Mouse (Mus musculus): Measurements from ENCODE around the gene Gm16381. TPM values are rescaled to one million over a fixed set of nuclear protein-coding genes. Genes with fewer than 3 reads are reported as not detected.
"Not testable (repeated sequence)": the region's sequence is repeated elsewhere in the genome, so short reads cannot be mapped to it uniquely, and the experiment has no call there.

Gm16381 gene
- polyA plus RNA-seq (2015; fragmentation: Nextera tagmentation; extraction: Ambion mirVana), result not detected in 2 replicates

DNA sequence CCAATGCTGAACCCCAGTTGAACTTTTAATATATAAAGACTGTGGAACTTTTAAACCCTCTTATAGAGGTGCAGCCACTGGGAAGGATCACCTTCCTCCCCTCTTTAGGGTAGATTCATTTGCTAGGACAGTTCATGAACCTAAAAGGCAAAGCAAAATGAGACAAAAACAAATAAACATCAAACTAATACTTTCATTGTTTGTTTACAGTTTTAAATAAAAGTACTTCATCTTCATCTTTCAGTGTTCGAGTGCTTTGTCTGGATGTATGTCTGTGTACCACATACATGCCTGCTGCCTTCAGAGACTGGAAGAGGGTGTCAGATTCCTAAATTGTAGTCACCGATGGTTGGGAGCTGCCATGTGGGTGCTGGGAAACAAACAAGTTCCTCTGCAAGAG, at the start of gene Gm16381:
TSS of gene Gm16381 (minus strand) at position 101 of the 400 bp plus-strand sequence.
- 69% methylated on average over 1 of the region's 2 CpGs for WGBS
- not testable (repeated sequence) for H3K4me3 ChIP-seq (replicated peaks); H3K4me1 ChIP-seq; H3K9ac ChIP-seq; H3K9me3 ChIP-seq; H3K27ac ChIP-seq; ATAC-seq (ENCODE audit: insufficient read depth, low FRiP score, low read depth); H3K36me3 ChIP-seq; H3K27me3 ChIP-seq (replicated peaks); H3K4me2 ChIP-seq

- H3K36me3 ChIP-seq; H3K4me1 ChIP-seq; H3K4me2 ChIP-seq; H3K4me3 ChIP-seq (replicated peaks); H3K9me3 ChIP-seq; H3K27me3 ChIP-seq (replicated peaks); H3K27ac ChIP-seq; H3K9ac ChIP-seq; ATAC-seq (ENCODE audit: insufficient read depth, low FRiP score, low read depth): not testable (repeated sequence)
- WGBS, result 45% methylated on average over 2 of the region's 4 CpGs
These were observed 8.7 kb upstream of the Gm16381 start for GRCm38 (mm10) chr12:87652916-87653703.

GRCm38 (mm10) chr12:87618569-87618968, 25.9 kb downstream of the Gm16381 start, which contains the start of gene Gm4027:
Gene Gm4027, plus strand, starts transcription at chr12:87618869.
- H3K4me3 ChIP-seq (replicated peaks); H3K4me1 ChIP-seq; H3K36me3 ChIP-seq; H3K9me3 ChIP-seq; H3K4me2 ChIP-seq; ATAC-seq (ENCODE audit: insufficient read depth, low FRiP score, low read depth); H3K9ac ChIP-seq; H3K27ac ChIP-seq; H3K27me3 ChIP-seq (replicated peaks): not testable (repeated sequence)
- 86% methylated on average over 7 of the region's 7 CpGs for WGBS

DNA sequence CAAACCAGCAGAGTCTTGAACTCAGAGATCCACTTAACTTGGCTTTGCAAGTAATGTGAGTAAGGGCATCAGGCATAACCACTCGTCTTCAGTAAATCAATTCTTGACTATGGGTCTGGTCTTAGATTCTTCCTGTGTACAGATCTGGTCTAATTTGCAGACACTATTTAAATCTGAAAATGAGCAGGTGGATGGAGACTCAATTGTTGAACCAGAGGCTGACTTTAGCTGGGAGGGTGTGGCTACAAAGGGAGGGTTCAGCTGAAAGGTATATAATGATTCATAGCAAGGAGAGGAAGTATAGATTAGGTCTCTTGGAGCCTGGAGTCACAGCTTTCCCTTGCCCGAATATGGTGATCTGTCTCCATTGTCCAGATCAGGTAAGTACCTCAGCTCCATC, 42.0 kb downstream of the Gm16381 start, which contains the start of gene Oog1:
TSS of gene Oog1 (plus strand) at position 301 of the 400 bp plus-strand sequence.
- not testable (repeated sequence) for H3K9me3 ChIP-seq; H3K36me3 ChIP-seq; H3K9ac ChIP-seq; H3K27ac ChIP-seq; H3K4me2 ChIP-seq; H3K4me1 ChIP-seq; ATAC-seq (ENCODE audit: insufficient read depth, low FRiP score, low read depth); H3K27me3 ChIP-seq (replicated peaks); H3K4me3 ChIP-seq (replicated peaks)
- WGBS, result 66% methylated on average over 1 of the region's 2 CpGs

GRCm38 (mm10) chr12:87601388-87601787, 43.0 kb downstream of the Gm16381 start:
- H3K9me3 ChIP-seq; H3K4me2 ChIP-seq; H3K36me3 ChIP-seq; H3K27me3 ChIP-seq (replicated peaks); H3K9ac ChIP-seq; H3K4me1 ChIP-seq; H3K27ac ChIP-seq; ATAC-seq (ENCODE audit: insufficient read depth, low FRiP score, low read depth); H3K4me3 ChIP-seq (replicated peaks): not testable (repeated sequence)
- 4% methylated on average over 2 of the region's 2 CpGs for WGBS

Other genes starting within 250 kb of the Gm16381 start
- 287 and 303 TPM in 2 replicates for gene Slirp, start 200.7 kb downstream of the Gm16381 start, polyA plus RNA-seq (2015; fragmentation: Nextera tagmentation; extraction: Ambion mirVana)
- 57.8 and 58.2 TPM in 2 replicates for gene Alkbh1, start 200.6 kb downstream of the Gm16381 start, polyA plus RNA-seq (2015; fragmentation: Nextera tagmentation; extraction: Ambion mirVana)
- 112 and 113 TPM in 2 replicates for gene Snw1, start 172.3 kb downstream of the Gm16381 start, polyA plus RNA-seq (2015; fragmentation: Nextera tagmentation; extraction: Ambion mirVana)
- not detected in 2 replicates for gene Gm5788, start 149.9 kb downstream of the Gm16381 start, polyA plus RNA-seq (2015; fragmentation: Nextera tagmentation; extraction: Ambion mirVana)
- gene Gm8300, start 130.3 kb downstream of the Gm16381 start, polyA plus RNA-seq (2015; fragmentation: Nextera tagmentation; extraction: Ambion mirVana), result not detected in 2 replicates
- gene Oog1, start 41.9 kb downstream of the Gm16381 start, polyA plus RNA-seq (2015; fragmentation: Nextera tagmentation; extraction: Ambion mirVana), result not detected in 2 replicates
- gene Gm4027, start 25.8 kb downstream of the Gm16381 start, polyA plus RNA-seq (2015; fragmentation: Nextera tagmentation; extraction: Ambion mirVana), result not detected in 2 replicates
- not detected in 2 replicates for gene Gm21319, start 131.1 kb upstream of the Gm16381 start, polyA plus RNA-seq (2015; fragmentation: Nextera tagmentation; extraction: Ambion mirVana)
- not detected in 2 replicates for gene Gm21936, start 150.9 kb upstream of the Gm16381 start, polyA plus RNA-seq (2015; fragmentation: Nextera tagmentation; extraction: Ambion mirVana)
- gene BB287469, start 172.0 kb upstream of the Gm16381 start, polyA plus RNA-seq (2015; fragmentation: Nextera tagmentation; extraction: Ambion mirVana), result not detected in 2 replicates
- gene Gm2001, start 197.7 kb upstream of the Gm16381 start, polyA plus RNA-seq (2015; fragmentation: Nextera tagmentation; extraction: Ambion mirVana), result not detected in 2 replicates
- gene Gm2016, start 229.5 kb upstream of the Gm16381 start, polyA plus RNA-seq (2015; fragmentation: Nextera tagmentation; extraction: Ambion mirVana), result not detected in 2 replicates